Mouse (Mus musculus) duodenum, adult 2 months (tissue): ENCODE results near the gene Tomm22. TPM values are rescaled to one million over a fixed set of nuclear protein-coding genes. Genes with fewer than 3 reads are reported as not detected.

Source experiments
- polyA plus RNA-seq: library from polyadenylated mRNA; depleted of rRNA; stranded (reverse); fragments of >200 nt; gene quantifications from 2 replicates; pipeline ENCODE4 v1.2.3, GENCODE M21; 2012; ENCODE audit warnings: low replicate concordance; rRNA removed

The Tomm22 gene
- polyA plus RNA-seq, result 16.2 and 23.5 TPM in 2 replicates

GRCm38 (mm10) chr15:79670249-79670971, at the start of gene Tomm22:
Gene Tomm22 (plus strand): TSS chr15:79670861.

GRCm38 (mm10) chr15:79658531-79659375, 11.9 kb upstream of the Tomm22 start, which contains the start of the genes Fam227a and Cby1:
Gene Fam227a (minus strand): TSS chr15:79658956.
Gene Cby1 (plus strand): TSS chr15:79659199.

GRCm38 (mm10) chr15:79687646-79688267, 17.1 kb downstream of the Tomm22 start, which contains the start of gene Josd1:
Gene Josd1 (minus strand): TSS chr15:79687919.

GRCm38 (mm10) chr15:79690426-79691022, 19.9 kb downstream of the Tomm22 start, which contains the start of gene Gtpbp1:
Gene Gtpbp1 (plus strand): TSS chr15:79690845.

Other genes starting within 250 kb of the Tomm22 start
- 14.1 and 18.0 TPM in 2 replicates for gene Csnk1e, start 215.3 kb upstream of the Tomm22 start, polyA plus RNA-seq
- gene Kcnj4, start 165.6 kb upstream of the Tomm22 start, polyA plus RNA-seq, result not detected in 2 replicates
- 12.8 and 13.6 TPM in 2 replicates for gene Kdelr3, start 154.4 kb upstream of the Tomm22 start, polyA plus RNA-seq
- gene Ddx17, start 124.1 kb upstream of the Tomm22 start, polyA plus RNA-seq, result 70.0 and 89.2 TPM in 2 replicates
- gene Dmc1, start 65.8 kb upstream of the Tomm22 start, polyA plus RNA-seq, result 0.13 TPM in 1 of 2 replicates, not detected in the other
- gene Fam227a, start 11.9 kb upstream of the Tomm22 start, polyA plus RNA-seq, result 0.08 and 0.22 TPM in 2 replicates
- gene Cby1, start 11.7 kb upstream of the Tomm22 start, polyA plus RNA-seq, result 7.6 and 9.6 TPM in 2 replicates
- gene Josd1, start 17.1 kb downstream of the Tomm22 start, polyA plus RNA-seq, result 13.5 and 14.9 TPM in 2 replicates
- 21.2 and 36.3 TPM in 2 replicates for gene Gtpbp1, start 20.0 kb downstream of the Tomm22 start, polyA plus RNA-seq
- gene Sun2, start 71.7 kb downstream of the Tomm22 start, polyA plus RNA-seq, result 18.8 and 19.8 TPM in 2 replicates
- gene Dnal4, start 107.0 kb downstream of the Tomm22 start, polyA plus RNA-seq, result 18.0 and 20.8 TPM in 2 replicates
- 1.1 and 1.2 TPM in 2 replicates for gene Nptxr, start 133.9 kb downstream of the Tomm22 start, polyA plus RNA-seq
- 0.46 and 2.7 TPM in 2 replicates for gene Npcd, start 163.4 kb downstream of the Tomm22 start, polyA plus RNA-seq
- gene Cbx6, start 163.8 kb downstream of the Tomm22 start, polyA plus RNA-seq, result 14.2 and 16.8 TPM in 2 replicates
- gene Apobec3, start 220.8 kb downstream of the Tomm22 start, polyA plus RNA-seq, result 7.4 and 10.7 TPM in 2 replicates